Mouse (Mus musculus) layer of hippocampus, adult 2 months (tissue): Measurements from ENCODE around the gene Tmem184b. TPM values are rescaled to one million over a fixed set of nuclear protein-coding genes. Genes with fewer than 3 reads are reported as not detected.

Experiments used
- DNase-seq, 2 experiments: peaks; one replicate each; pipeline ENCODE4 v3.0.0; 2022; ENCODE audit warnings: low spot score in 2 of 2
- H3K27ac ChIP-seq: fragments of 200-600 bp; 2 replicates; pipeline ENCODE4 v1.8.1; 2022
- H3K4me3 ChIP-seq: fragments of 200-600 bp; 2 replicates; pipeline ENCODE4 v1.8.1; 2022; ENCODE audit warnings: mild to moderate bottlenecking
- CTCF ChIP-seq: fragments of 200-600 bp; conservative IDR thresholded peaks from 2 replicates; pipeline ENCODE4 v1.8.1; 2022; ENCODE audit warnings: antibody characterized with exemption, mild to moderate bottlenecking, moderate library complexity
- total RNA-seq, 2 experiments: library from RNA; stranded (reverse); gene quantifications; 2 replicates each; pipeline ENCODE4 v1.2.3; 2021

Gene Tmem184b
- total RNA-seq, 2 experiments from 2014 or later: 53.6 to 56.0 TPM

- no peak for DNase-seq
- H3K4me3 ChIP-seq: no peak overlapping the region
- TF ChIP-seq CTCF: no peak
Observed at GRCm38 (mm10) chr15:79424602-79425001, 21.2 kb upstream of the Tmem184b start.

GRCm38 (mm10) chr15:79422715-79423243, 19.4 kb upstream of the Tmem184b start:
- DNase-seq: no peak
- TF ChIP-seq CTCF: no peak
- H3K27ac ChIP-seq: no peak overlapping the region
- no peak overlapping the region for H3K4me3 ChIP-seq

More at GRCm38 (mm10) chr15:79424602-79425001, 21.2 kb upstream of the Tmem184b start:
- H3K27ac ChIP-seq: no peak overlapping the region

- Histone ChIP-seq H3K27ac (no peak overlapping the region), H3K4me3 (no peak overlapping the region)
- TF ChIP-seq CTCF: no peak
- no peak for DNase-seq
Observed at GRCm38 (mm10) chr15:79418677-79419076, 15.3 kb upstream of the Tmem184b start.

- Histone ChIP-seq H3K4me3 (no peak overlapping the region), H3K27ac (no peak overlapping the region)
- TF ChIP-seq CTCF: no peak
- no peak for DNase-seq
Observed at GRCm38 (mm10) chr15:79418265-79418664, 14.9 kb upstream of the Tmem184b start.

GRCm38 (mm10) chr15:79417379-79417778, 14.0 kb upstream of the Tmem184b start:
- no peak for TF ChIP-seq CTCF
- Histone ChIP-seq H3K4me3 (no peak overlapping the region), H3K27ac (no peak overlapping the region)
- no peak for DNase-seq

GRCm38 (mm10) chr15:79416460-79417085, 13.2 kb upstream of the Tmem184b start:
- no peak overlapping the region for H3K27ac ChIP-seq
- no peak overlapping the region for H3K4me3 ChIP-seq
- DNase-seq: no peak
- no peak for TF ChIP-seq CTCF

GRCm38 (mm10) chr15:79414513-79414912, 11.1 kb upstream of the Tmem184b start:
- no peak for DNase-seq
- no peak overlapping the region for H3K27ac ChIP-seq
- no peak for TF ChIP-seq CTCF
- no peak overlapping the region for H3K4me3 ChIP-seq

GRCm38 (mm10) chr15:79413802-79414201, 10.4 kb upstream of the Tmem184b start:
- no peak for DNase-seq
- no peak for TF ChIP-seq CTCF
- Histone ChIP-seq H3K27ac (no peak overlapping the region), H3K4me3 (no peak overlapping the region)

- TF ChIP-seq CTCF: no peak
- no peak for DNase-seq
- no peak overlapping the region for H3K27ac ChIP-seq
- no peak overlapping the region for H3K4me3 ChIP-seq
Observed at GRCm38 (mm10) chr15:79413201-79413600, 9.8 kb upstream of the Tmem184b start.

GRCm38 (mm10) chr15:79411363-79412065, 8.1 kb upstream of the Tmem184b start:
- H3K4me3 ChIP-seq: no peak overlapping the region
- H3K27ac ChIP-seq: no peak overlapping the region
- peak; percentile 58 for TF ChIP-seq CTCF
- DNase-seq: no peak

- Histone ChIP-seq H3K4me3 (no peak overlapping the region), H3K27ac (no peak overlapping the region)
- no peak for TF ChIP-seq CTCF
- no peak for DNase-seq
Observed at GRCm38 (mm10) chr15:79409077-79409573, 5.8 kb upstream of the Tmem184b start.

GRCm38 (mm10) chr15:79406564-79406963, 3.2 kb upstream of the Tmem184b start:
- no peak for DNase-seq
- H3K4me3 ChIP-seq: no peak overlapping the region
- TF ChIP-seq CTCF: no peak
- no peak overlapping the region for H3K27ac ChIP-seq

GRCm38 (mm10) chr15:79404277-79404676, 908 bp upstream of the Tmem184b start:
- H3K4me3 ChIP-seq: peak overlapping the region; percentile 69; the same call in 1 of the 2 replicates
- TF ChIP-seq CTCF: no peak
- no peak for DNase-seq
- peak overlapping the region; percentile 96 for H3K27ac ChIP-seq

GRCm38 (mm10) chr15:79403763-79404210, 418 bp upstream of the Tmem184b start:
- TF ChIP-seq CTCF: no peak
- DNase-seq: no peak
- Histone ChIP-seq H3K4me3 (peak overlapping the region; percentile 69), H3K27ac (peak overlapping the region; percentile 96)
